14 mouse cellular contexts compared by ENCODE assay signal in genomic region chr7:102425933-102426685, GRCm38 (mm10). TPM values are rescaled to one million over a fixed set of nuclear protein-coding genes. Genes with fewer than 3 reads are reported as not detected.
A peak's percentile ranks its signal among the peaks of the same experiment; 100 is the strongest.
DNase-seq lines count a peak whose midpoint lies in the region; ATAC-seq and TF ChIP-seq lines count a peak whose summit lies in the region.
"Had no signal": no experiment of that assay in that cellular context is flagged by ENCODE, and none has a peak within 500 bp of the region (broad histone marks: within the 10 kb centered on the region; RNA-seq: fewer than 3 reads in every experiment).

No protein-coding gene starts in this region.

- H3K27me3 ChIP-seq in kidney, postnatal 0 days (ENCODE audit: insufficient read depth, low read length): no peaks in the 10 kb centered on the region
- H3K27me3 ChIP-seq in limb, embryonic 15.5 days: no peaks in the 10 kb centered on the region
- H3K27me3 ChIP-seq: heart, embryonic 15.5 days had no signal

- H3K9ac ChIP-seq in kidney, postnatal 0 days (ENCODE audit: low read depth, low read length): no peak overlapping the region
- H3K9ac ChIP-seq in limb, embryonic 15.5 days: no peak overlapping the region
- H3K9ac ChIP-seq: heart, embryonic 15.5 days had no signal

- DNase-seq in kidney, postnatal 0 days (ENCODE audit: low spot score): peak; percentile 5
- DNase-seq in kidney, postnatal 4 days: no peak
- peak; percentile 59 for DNase-seq in R1 (ENCODE audit: low read depth, low spot score)
- DNase-seq in adrenal gland, postnatal 36 days: no peak
- no peak for DNase-seq in frontal cortex, postnatal 25 days (ENCODE audit: low spot score in 2 of 2)
- no peak for DNase-seq in right cerebral cortex, postnatal 10 days (ENCODE audit: low spot score in 2 of 2)
- DNase-seq: cerebellum, adult 2 months; layer of hippocampus, adult 9-11 months; lung, adult 2 months; right cerebral cortex, adult 18-20 months had no signal

- H3K4me1 ChIP-seq in kidney, postnatal 0 days (replicated peaks; ENCODE audit: insufficient read depth, low read length): no peaks in the 10 kb centered on the region
- H3K4me1 ChIP-seq in limb, embryonic 15.5 days: no peaks in the 10 kb centered on the region
- H3K4me1 ChIP-seq: heart, embryonic 15.5 days had no signal

- WGBS in kidney, postnatal 0 days: 54% methylated on average over 6 of the region's 6 CpGs
- WGBS in limb, embryonic 15.5 days: 57% methylated on average over 6 of the region's 6 CpGs

- H3K27ac ChIP-seq in kidney, postnatal 0 days: no peak overlapping the region
- 0 out of 2 replicates have a peak overlapping the region, but pooled peaks have one; percentile 27 for H3K27ac ChIP-seq in limb, embryonic 15.5 days
- H3K27ac ChIP-seq: heart, embryonic 15.5 days; hindbrain, postnatal 0 days had no signal

- ATAC-seq in kidney, postnatal 0 days (replicated peaks; ENCODE audit: low FRiP score, low read depth): no peak
- ATAC-seq in limb, embryonic 15.5 days (ENCODE audit: insufficient number of reproducible peaks, low FRiP score, low TSS enrichment, low read depth): no peak
- ATAC-seq in neutrophil, adult 5-6 weeks (ENCODE audit: extremely low read depth, insufficient number of reproducible peaks, low FRiP score, poor library complexity, severe bottlenecking): 0 out of 2 replicates have a peak, but pooled peaks have one; percentile 29
- ATAC-seq: hindbrain, postnatal 0 days had no signal

- no peaks in the 10 kb centered on the region for H3K36me3 ChIP-seq in kidney, postnatal 0 days (ENCODE audit: insufficient read depth, low read length)
- peaks cover 6% of the 10 kb centered on the region for H3K36me3 ChIP-seq in limb, embryonic 15.5 days
- H3K36me3 ChIP-seq: heart, embryonic 15.5 days had no signal

- no peak overlapping the region for H3K4me2 ChIP-seq in kidney, postnatal 0 days (ENCODE audit: low read length)
- H3K4me2 ChIP-seq in limb, embryonic 15.5 days: no peak overlapping the region
- H3K4me2 ChIP-seq: heart, embryonic 15.5 days had no signal

- H3K9me3 ChIP-seq in kidney, postnatal 0 days (replicated peaks; ENCODE audit: low read length): no peaks in the 10 kb centered on the region
- H3K9me3 ChIP-seq in limb, embryonic 15.5 days: no peaks in the 10 kb centered on the region
- H3K9me3 ChIP-seq: heart, embryonic 15.5 days had no signal

- no peak for TF ChIP-seq CTCF in kidney, postnatal 0 days (IDR thresholded peaks at IDR 0.05; ENCODE audit: low read depth)

- no peak overlapping the region for H3K4me3 ChIP-seq in kidney, postnatal 0 days (replicated peaks; ENCODE audit: low read depth, low read length)
- no peak overlapping the region for H3K4me3 ChIP-seq in limb, embryonic 15.5 days
- H3K4me3 ChIP-seq: heart, embryonic 15.5 days had no signal

RNA-seq across cellular contexts. Expression of gene Rrm1, which starts 15.4 kb away (rescaled TPM):
- polyA plus RNA-seq in kidney, postnatal 0 days (2015; fragmentation: Nextera tagmentation; extraction: Ambion mirVana): 52.0 and 70.6 TPM in 2 replicates
- polyA plus RNA-seq in limb, embryonic 15.5 days (2015; fragmentation: Nextera tagmentation; extraction: Ambion mirVana): 120 and 122 TPM in 2 replicates
- total RNA-seq in neutrophil, adult 5-6 weeks (2017): 50.5 and 58.1 TPM in 2 replicates
- total RNA-seq in adrenal gland, postnatal 36 days (2021): 10 to 100 TPM; 19.2 to 21.4 TPM

RNA-seq across cellular contexts. Expression of gene Olfr543, which starts 55.4 kb away (rescaled TPM):
- polyA plus RNA-seq in kidney, postnatal 0 days (2015; fragmentation: Nextera tagmentation; extraction: Ambion mirVana): not detected in 2 replicates
- polyA plus RNA-seq in limb, embryonic 15.5 days (2015; fragmentation: Nextera tagmentation; extraction: Ambion mirVana): 0.24 TPM in 1 of 2 replicates, not detected in the other
- total RNA-seq in neutrophil, adult 5-6 weeks (2017): not detected in 2 replicates
- not detected for total RNA-seq in adrenal gland, postnatal 36 days (2021)
- total RNA-seq: hindbrain, postnatal 0 days had no signal
- polyA plus RNA-seq: cerebellum, adult 2 months; lung, adult 2 months had no signal

Comparison
In these comparisons a context has a peak if more than half of its experiments do, and no peak if none do; other contexts are left out.
1. DNase-seq: peak in kidney, postnatal 0 days (single experiment) and R1 (single experiment); none in kidney, postnatal 4 days (0 of 2), adrenal gland, postnatal 36 days (0 of 2), frontal cortex, postnatal 25 days (0 of 2) and right cerebral cortex, postnatal 10 days (0 of 2).